Mouse (Mus musculus) ES-CJ7 (cell line): ENCODE measurements at regions not wholly inside any gene's neighbourhood (a gene's known extent, or its start where the extent isn't known, plus 50 kb on each side); places are given as distances from the start of the nearest gene placed in this dataset.

Experiments used
- DNase-seq: peaks from one replicate; pipeline ENCODE4 v3.0.0; 2011; ENCODE audit warnings: low read depth, low spot score

DNA sequence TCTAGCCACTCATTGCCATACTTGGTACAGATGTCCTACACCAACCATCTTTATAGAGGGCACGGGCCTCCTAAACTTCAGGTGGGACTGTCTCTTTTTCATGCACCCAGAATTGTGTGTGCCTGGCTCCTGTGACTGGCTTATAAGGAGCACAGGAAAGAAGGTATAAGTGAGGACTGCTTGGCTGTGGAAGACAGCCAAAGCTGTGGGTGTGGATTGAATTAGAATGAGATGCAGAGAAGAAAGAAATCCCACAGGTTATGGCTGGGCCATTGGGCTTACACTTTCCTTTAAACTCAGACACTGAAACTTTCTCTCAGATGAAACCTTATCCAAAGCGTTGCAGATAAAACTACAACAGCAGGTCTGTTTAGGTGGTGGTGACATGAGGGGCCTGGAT is 239.5 kb upstream of the Fam160b2 start:
- no peak for DNase-seq

DNA sequence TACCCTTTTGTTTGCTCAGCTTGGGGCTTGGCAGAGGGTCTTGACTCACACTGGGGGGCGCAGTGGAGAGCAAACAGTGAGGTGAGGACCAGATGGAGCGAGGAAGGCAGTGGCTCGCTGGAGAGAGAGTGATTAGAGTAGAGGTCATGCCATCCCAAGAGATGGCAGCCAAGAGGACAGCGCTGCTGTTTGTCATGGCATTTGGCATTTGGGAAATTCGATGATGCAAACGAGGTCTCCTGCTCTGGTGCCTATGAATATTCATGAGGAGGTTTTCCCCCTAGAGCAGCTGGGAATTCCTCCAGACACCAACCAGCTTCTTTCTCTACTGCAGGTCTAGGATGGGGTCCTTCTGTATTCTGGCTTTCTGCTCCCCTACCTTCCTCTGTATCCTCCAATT is 237.9 kb upstream of the Fam160b2 start:
- DNase-seq: peak; percentile 14

DNA sequence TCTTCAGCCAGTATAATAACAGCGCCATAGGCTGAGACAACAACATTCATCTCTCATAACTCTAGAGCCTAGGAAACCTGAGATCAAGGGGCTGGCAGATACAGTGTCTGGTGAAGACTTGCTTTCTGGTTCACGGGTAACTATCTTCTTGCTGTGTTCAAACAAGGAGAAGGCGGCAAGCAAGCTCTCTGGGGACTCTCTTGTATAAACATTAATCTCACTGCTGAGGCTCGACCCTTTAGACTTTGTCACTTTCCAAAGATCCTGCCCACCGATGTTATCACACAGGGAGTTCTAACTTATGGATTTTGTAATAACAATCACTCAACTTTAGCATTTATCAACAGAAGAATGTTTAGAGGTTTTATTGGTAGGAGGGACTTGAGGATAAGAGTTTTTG is 233.6 kb upstream of the Fam160b2 start:
- no peak for DNase-seq

DNA sequence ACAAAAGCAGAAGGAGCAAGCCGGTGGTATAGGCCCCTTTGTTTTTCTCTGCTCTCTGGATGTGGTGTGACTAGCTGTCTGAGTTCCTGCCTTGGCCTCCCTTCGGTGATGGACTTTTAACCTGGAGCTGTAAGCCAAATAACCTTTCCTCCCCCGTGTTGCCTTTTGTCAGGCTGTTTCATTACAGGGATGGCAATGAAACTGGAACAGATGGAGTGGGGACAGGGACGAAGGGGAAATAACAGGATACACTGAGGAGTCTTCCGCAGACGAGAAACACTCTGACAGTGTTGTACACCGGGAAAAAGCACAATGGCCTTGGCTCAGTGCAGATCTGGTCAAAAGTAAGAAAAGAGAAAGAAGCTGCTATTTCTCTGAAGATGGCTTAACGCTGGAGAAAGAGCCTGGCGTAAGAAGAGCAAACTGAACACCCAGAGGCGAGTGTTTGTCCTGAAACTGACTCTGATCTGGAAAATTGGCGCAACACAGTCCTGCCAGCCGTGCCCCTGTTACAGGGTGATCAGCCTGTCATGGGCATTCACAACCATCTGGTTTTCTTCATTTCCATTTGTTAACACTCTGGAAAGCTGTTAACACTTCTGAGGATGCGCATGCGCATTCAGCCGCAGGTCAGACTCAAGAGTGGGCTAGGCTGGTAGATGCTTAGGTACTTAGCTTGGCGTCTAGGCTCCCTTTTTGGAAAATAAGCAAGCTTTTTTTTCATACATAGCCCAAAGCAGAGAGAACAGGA is 233.0 kb upstream of the Fam160b2 start:
- peak; percentile 34 for DNase-seq

DNA sequence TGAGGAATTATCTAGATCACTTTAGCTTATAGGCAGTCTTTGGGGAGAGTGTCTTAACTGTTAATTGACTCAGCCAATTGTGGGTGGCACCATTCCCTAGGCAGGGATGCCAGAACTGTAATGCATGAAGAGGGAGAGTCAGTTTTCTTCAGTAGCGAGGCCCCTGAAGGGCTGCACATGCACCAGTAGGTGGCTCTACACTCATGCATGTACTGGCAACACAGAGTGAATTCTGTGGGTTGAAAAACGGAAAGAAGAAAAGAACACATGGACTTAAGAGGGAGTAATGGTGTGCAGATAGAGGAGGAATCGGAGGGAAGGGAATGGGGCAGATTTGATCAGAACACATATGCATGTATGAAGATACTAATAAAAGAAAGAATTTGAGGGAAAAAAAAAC is 232.4 kb upstream of the Fam160b2 start:
- peak; percentile 6 for DNase-seq
